Mouse (Mus musculus) macrophage (primary cell): ENCODE measurements around the gene Rasal2. TPM values are rescaled to one million over a fixed set of nuclear protein-coding genes. Genes with fewer than 3 reads are reported as not detected.
A peak's percentile ranks its signal among the peaks of the same experiment; 100 is the strongest.

Experiments
- H3K27ac ChIP-seq: fragments of 350-480 bp; formaldehyde crosslinking; 2 replicates; pipeline ENCODE4 v1.9.0; 2021
- H3K36me3 ChIP-seq: fragments of 350-480 bp; formaldehyde crosslinking; 2 replicates; pipeline ENCODE4 v1.9.0; 2021; ENCODE audit errors: inconsistent target
- H3K4me3 ChIP-seq: fragments of 350-480 bp; formaldehyde crosslinking; 2 replicates; pipeline ENCODE4 v1.9.0; 2021; ENCODE audit errors: inconsistent target
- H3K79me2 ChIP-seq: fragments of 350-480 bp; formaldehyde crosslinking; 2 replicates; pipeline ENCODE4 v1.9.0; 2021; ENCODE audit errors: inconsistent target
- WGBS: methylation state at CpG from one replicate; pipeline ENCODE4 v1.1.7; 2026; ENCODE audit warnings: inconsistent platforms; ENCODE audit not compliant: missing documents; 5-methylcytosine and 5-hydroxymethylcytosine counted together
- polyA plus RNA-seq: library from polyadenylated mRNA; stranded (reverse); fragments of 250-400 nt; gene quantifications from 3 replicates; pipeline ENCODE4 v1.2.4, GENCODE M21; 2018; ENCODE audit warnings: inconsistent platforms

Rasal2 gene
- polyA plus RNA-seq, 1 experiment from 2014 or later = 1.6 TPM

GRCm38 (mm10) chr1:157141014-157141413, 271.4 kb downstream of the Rasal2 start:
- H3K36me3 ChIP-seq = no peaks in the 10 kb centered on the region
- 86% methylated on average over 3 of the region's 3 CpGs for WGBS
- H3K79me2 ChIP-seq = no peaks in the 10 kb centered on the region
- H3K27ac ChIP-seq = no peak overlapping the region
- no peak overlapping the region for H3K4me3 ChIP-seq

DNA sequence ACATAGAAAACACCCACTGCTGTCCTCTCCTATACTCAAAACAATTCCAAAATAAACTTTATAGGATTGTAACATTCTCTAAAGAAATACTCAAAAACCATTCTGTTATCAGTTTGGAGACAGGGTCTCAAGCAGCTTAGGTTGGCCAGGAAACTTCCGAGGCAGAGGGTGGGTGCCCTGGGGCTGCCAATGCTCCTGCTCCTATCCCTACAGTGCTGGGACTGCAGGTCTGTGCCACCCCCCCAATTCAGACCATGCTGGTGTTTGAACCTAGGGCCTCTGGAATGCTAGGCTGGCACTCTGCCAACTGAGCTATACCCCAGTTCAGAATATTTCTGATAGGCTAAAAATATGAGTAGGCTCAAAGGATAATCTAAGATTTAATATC, 274.5 kb downstream of the Rasal2 start:
- H3K36me3 ChIP-seq = no peaks in the 10 kb centered on the region
- WGBS = 86% methylated on average over 1 of the region's 1 CpGs
- H3K27ac ChIP-seq = no peak overlapping the region
- no peak overlapping the region for H3K4me3 ChIP-seq
- no peaks in the 10 kb centered on the region for H3K79me2 ChIP-seq

DNA sequence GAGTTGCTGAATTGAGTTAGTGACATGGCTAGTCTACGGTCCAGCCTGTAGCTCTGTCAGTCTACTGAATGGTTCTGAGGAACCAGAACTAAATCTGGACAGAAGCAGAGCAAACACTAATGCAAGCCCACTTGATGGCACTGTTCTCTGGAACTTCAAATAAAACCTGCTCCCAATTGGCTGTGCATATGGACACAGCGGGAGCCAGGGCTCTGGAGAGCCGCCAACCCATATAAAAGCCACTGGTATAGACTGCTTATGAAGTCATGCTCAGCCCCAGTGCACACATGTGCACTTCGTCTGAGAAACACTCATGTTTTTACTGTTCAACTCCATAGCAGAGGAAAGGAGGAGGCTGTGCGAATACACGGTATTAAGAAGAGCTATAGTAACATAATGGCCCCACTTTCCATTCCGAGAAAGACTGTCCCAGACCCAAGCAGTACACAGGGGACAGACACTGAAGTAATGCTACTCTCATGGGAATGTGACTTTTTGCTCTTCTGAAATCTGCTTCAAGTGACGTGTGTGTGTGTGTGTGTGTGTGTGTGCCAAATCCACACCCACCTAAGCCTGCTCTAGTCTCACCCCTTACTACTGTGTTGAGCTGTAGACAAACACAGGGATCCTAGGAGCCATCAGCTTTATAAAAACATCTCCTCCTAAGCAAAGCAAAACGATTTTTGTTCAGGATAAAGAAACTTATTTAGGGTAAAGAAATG, 275.1 kb downstream of the Rasal2 start:
- 93% methylated on average over 9 of the region's 9 CpGs for WGBS
- no peak overlapping the region for H3K27ac ChIP-seq
- no peaks in the 10 kb centered on the region for H3K79me2 ChIP-seq
- no peak overlapping the region for H3K4me3 ChIP-seq
- H3K36me3 ChIP-seq = no peaks in the 10 kb centered on the region

GRCm38 (mm10) chr1:157128219-157128618, 284.2 kb downstream of the Rasal2 start:
- Histone ChIP-seq H3K27ac (no peak overlapping the region), H3K4me3 (no peak overlapping the region), H3K79me2 (no peaks in the 10 kb centered on the region), H3K36me3 (no peaks in the 10 kb centered on the region)
- WGBS = 92% methylated on average over 2 of the region's 2 CpGs

DNA sequence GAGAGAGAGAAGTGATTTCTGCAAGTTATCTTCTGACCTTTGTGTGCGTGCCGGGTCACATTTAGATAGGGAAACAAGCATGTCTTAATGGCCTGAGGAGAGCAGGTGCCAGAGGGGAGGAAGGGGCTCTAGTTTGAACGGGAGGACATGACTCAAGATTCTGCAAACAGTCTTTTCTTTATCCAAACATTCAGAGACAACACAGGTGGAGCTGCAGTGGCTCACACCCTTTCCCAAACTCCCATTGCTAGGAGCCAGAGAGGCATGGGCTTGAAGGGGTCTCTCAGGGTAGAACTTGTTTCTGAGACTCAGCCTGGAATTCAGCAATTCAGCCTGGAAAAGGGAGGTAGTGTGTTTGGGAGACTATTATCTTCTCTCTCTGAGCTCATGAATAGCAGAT, 288.6 kb downstream of the Rasal2 start:
- Histone ChIP-seq H3K79me2 (no peaks in the 10 kb centered on the region), H3K4me3 (no peak overlapping the region), H3K27ac (no peak overlapping the region), H3K36me3 (no peaks in the 10 kb centered on the region)
- 86% methylated on average over 3 of the region's 3 CpGs for WGBS

GRCm38 (mm10) chr1:157119168-157119567, 293.2 kb downstream of the Rasal2 start:
- 87% methylated on average over 6 of the region's 6 CpGs for WGBS
- H3K79me2 ChIP-seq = no peaks in the 10 kb centered on the region
- H3K4me3 ChIP-seq = no peak overlapping the region
- no peak overlapping the region for H3K27ac ChIP-seq
- no peaks in the 10 kb centered on the region for H3K36me3 ChIP-seq

GRCm38 (mm10) chr1:157117440-157117839, 295.0 kb downstream of the Rasal2 start:
- no peaks in the 10 kb centered on the region for H3K79me2 ChIP-seq
- no peak overlapping the region for H3K4me3 ChIP-seq
- 94% methylated on average over 3 of the region's 3 CpGs for whole genome bisulfite sequencing

DNA sequence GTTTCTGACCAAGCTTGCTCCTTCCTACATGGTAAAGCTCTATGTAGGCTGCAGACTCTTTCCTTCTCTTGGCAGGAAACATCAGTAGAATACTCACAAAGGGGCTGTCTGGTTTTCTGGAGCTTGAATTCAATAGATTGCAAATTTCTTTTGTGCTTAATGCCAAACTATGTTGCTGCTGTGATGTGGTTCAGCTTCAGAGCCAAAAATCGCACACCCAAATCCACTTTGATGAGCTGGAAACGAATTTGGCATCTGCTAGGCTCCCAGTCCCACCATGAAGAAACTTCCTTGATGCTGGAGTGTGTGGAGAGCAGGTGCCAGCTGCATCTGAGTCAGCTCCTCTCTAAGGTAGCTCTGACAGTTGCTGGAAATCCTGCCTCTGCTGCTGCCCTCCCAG, 297.9 kb downstream of the Rasal2 start:
- no peaks in the 10 kb centered on the region for H3K79me2 ChIP-seq
- H3K4me3 ChIP-seq = no peak overlapping the region
- H3K27ac ChIP-seq = no peak overlapping the region
- 72% methylated on average over 2 of the region's 2 CpGs for WGBS
- H3K36me3 ChIP-seq = no peaks in the 10 kb centered on the region

More at GRCm38 (mm10) chr1:157117440-157117839, 295.0 kb downstream of the Rasal2 start:
- Histone ChIP-seq H3K36me3 (no peaks in the 10 kb centered on the region), H3K27ac (no peak overlapping the region)

- H3K27ac ChIP-seq = no peak overlapping the region
- no peaks in the 10 kb centered on the region for H3K79me2 ChIP-seq
- WGBS = 74% methylated on average over 6 of the region's 6 CpGs
- H3K4me3 ChIP-seq = no peak overlapping the region
- H3K36me3 ChIP-seq = no peaks in the 10 kb centered on the region
Observed at GRCm38 (mm10) chr1:157110287-157110835, 302.0 kb downstream of the Rasal2 start.

GRCm38 (mm10) chr1:157108580-157108979, 303.8 kb downstream of the Rasal2 start, which contains the start of gene Tex35:
Gene Tex35 (minus strand): TSS chr1:157108680.
- no peaks in the 10 kb centered on the region for H3K79me2 ChIP-seq
- H3K27ac ChIP-seq = no peak within 1 kb of the TSS
- H3K36me3 ChIP-seq = no peaks in the 10 kb centered on the region
- WGBS = 86% methylated on average over 4 of the region's 4 CpGs
- H3K4me3 ChIP-seq = no peak within 1 kb of the TSS

DNA sequence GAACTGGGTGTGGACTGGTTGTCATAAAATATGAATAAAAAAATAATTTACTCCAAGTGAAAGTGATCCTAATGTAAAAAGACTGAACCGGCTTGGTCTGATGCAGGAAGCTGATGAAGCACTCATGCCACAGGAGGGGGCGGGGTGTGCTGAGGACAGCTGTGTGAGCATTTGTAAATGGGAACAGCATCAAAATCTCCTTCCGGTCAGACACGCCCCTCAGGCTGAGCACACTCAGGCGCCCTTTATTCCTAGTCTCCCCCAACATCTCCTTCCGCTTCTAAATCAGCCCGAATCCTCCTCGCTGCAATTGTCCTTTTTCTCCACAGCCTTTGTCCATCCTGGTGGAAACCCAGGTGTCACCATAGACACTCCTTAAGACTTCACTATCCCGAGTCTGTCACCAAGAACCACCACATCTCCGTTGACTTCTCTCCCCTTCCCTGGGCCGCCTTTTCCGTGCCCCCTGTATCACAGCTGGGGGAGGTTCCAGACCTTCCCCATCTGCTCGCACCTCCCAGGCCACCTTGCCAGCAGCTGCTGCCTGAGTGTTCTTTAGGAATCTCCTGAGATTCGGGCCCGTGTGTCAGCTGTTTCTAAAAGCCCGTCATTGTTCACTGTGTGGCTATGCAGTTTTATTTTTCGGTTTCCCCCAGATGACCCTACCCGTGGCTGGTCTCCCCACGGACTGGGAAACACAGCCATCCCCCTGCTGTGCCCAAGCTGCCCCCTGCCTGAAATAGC, 311.1 kb downstream of the Rasal2 start:
- H3K79me2 ChIP-seq = no peaks in the 10 kb centered on the region
- H3K36me3 ChIP-seq = no peaks in the 10 kb centered on the region
- H3K27ac ChIP-seq = 0 out of 2 replicates have a peak overlapping the region, but pooled peaks have one; percentile 19
- H3K4me3 ChIP-seq = peak overlapping the region; percentile 12; the same call in 1 of the 2 replicates
- WGBS = 19% methylated on average over 19 of the region's 19 CpGs

DNA sequence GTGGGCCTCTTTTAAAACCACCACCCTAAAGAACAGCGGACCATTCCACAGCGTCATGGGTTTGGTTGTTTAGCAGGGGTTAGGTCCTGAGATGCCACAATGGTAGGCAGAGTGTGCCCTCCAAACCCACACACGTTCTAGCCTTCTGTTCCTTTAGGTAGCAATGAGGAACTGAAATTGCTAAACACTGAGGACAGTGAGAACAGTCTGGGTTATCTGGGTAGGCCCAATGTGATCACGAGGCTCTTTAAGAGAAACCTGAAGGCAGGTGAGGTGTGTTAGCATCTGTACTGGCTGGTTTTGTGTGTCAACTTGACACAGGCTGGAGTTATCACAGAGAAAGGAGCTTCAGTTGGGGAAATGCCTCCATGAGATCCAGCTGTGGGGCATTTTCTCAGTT, 316.9 kb downstream of the Rasal2 start:
- no peak overlapping the region for H3K27ac ChIP-seq
- no peaks in the 10 kb centered on the region for H3K79me2 ChIP-seq

DNA sequence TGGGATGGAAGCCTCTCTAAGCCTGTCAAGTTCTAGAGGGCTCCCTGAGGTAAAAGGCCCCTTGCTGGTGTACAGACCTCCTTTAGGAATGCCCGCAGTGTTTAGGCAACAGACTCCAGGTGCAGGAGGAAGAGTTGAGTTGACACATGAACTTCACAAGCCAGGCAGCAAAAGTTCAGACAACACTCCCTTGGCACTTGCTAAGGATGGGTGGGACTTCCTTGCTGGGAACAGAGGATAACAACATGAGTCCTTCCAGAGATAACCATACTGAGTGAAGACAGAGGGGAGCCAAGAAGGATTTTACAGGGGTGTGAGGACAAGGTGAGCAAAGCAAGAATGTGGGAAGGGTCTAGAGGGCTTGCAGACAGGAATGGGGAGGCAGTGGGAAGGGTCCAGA, 319.8 kb downstream of the Rasal2 start:
- H3K79me2 ChIP-seq = no peaks in the 10 kb centered on the region
- no peak overlapping the region for H3K27ac ChIP-seq
- no peak overlapping the region for H3K4me3 ChIP-seq
- 100% methylated on average over 1 of the region's 1 CpGs for WGBS
- H3K36me3 ChIP-seq = no peaks in the 10 kb centered on the region

More for the DNA sequence above, 316.9 kb downstream of the Rasal2 start:
- Histone ChIP-seq H3K36me3 (no peaks in the 10 kb centered on the region), H3K4me3 (no peak overlapping the region)
- whole genome bisulfite sequencing = 61% methylated on average over 4 of the region's 4 CpGs

GRCm38 (mm10) chr1:157092140-157092539, 320.3 kb downstream of the Rasal2 start:
- H3K4me3 ChIP-seq = no peak overlapping the region
- no peaks in the 10 kb centered on the region for H3K36me3 ChIP-seq
- no peak overlapping the region for H3K27ac ChIP-seq
- H3K79me2 ChIP-seq = no peaks in the 10 kb centered on the region
- 62% methylated on average over 4 of the region's 4 CpGs for WGBS

GRCm38 (mm10) chr1:157090835-157091234, 321.6 kb downstream of the Rasal2 start:
- H3K4me3 ChIP-seq = no peak overlapping the region

More at GRCm38 (mm10) chr1:157090835-157091234, 321.6 kb downstream of the Rasal2 start:
- H3K36me3 ChIP-seq = no peaks in the 10 kb centered on the region
- no peaks in the 10 kb centered on the region for H3K79me2 ChIP-seq
- WGBS = 88% methylated on average over 3 of the region's 3 CpGs
- no peak overlapping the region for H3K27ac ChIP-seq
